Mouse (Mus musculus) intestine, embryonic 15.5 days (tissue): ENCODE data around the gene Asic1. TPM values are rescaled to one million over a fixed set of nuclear protein-coding genes. Genes with fewer than 3 reads are reported as not detected.
A peak's percentile ranks its signal among the peaks of the same experiment; 100 is the strongest.

ENCODE experiments used
- ATAC-seq: fragments of 200-750 bp; cut with Nextera tagmentation; 2 replicates; pipeline ENCODE4 v1.8.0; 2017; ENCODE audit warnings: moderate TSS enrichment, moderate library complexity
- H3K27ac ChIP-seq: fragments of 300-500 bp; sonication (generic); 2 replicates; pipeline ENCODE4 v1.5.1; 2015; ENCODE audit warnings: mild to moderate bottlenecking, inconsistent platforms
- H3K27me3 ChIP-seq: fragments of 300-500 bp; sonication (generic); replicated peaks from 2 replicates; pipeline ENCODE4 v1.6.1; 2015; ENCODE audit warnings: inconsistent platforms
- H3K36me3 ChIP-seq: fragments of 300-500 bp; sonication (generic); 2 replicates; pipeline ENCODE4 v1.6.1; 2015; ENCODE audit warnings: inconsistent platforms
- H3K4me1 ChIP-seq: fragments of 300-500 bp; sonication (generic); replicated peaks from 2 replicates; pipeline ENCODE4 v1.6.1; 2015; ENCODE audit warnings: inconsistent platforms
- H3K4me2 ChIP-seq: fragments of 300-500 bp; sonication (generic); replicated peaks from 2 replicates; pipeline ENCODE4 v1.6.1; 2015; ENCODE audit warnings: mild to moderate bottlenecking, inconsistent platforms
- H3K4me3 ChIP-seq: fragments of 300-500 bp; sonication (generic); replicated peaks from 2 replicates; pipeline ENCODE4 v1.5.1; 2015; ENCODE audit warnings: inconsistent platforms
- H3K9ac ChIP-seq: fragments of 300-500 bp; sonication (generic); 2 replicates; pipeline ENCODE4 v1.6.1; 2015; ENCODE audit warnings: inconsistent platforms
- H3K9me3 ChIP-seq: fragments of 300-500 bp; sonication (generic); 2 replicates; pipeline ENCODE4 v1.6.1; 2016; ENCODE audit warnings: inconsistent platforms
- WGBS: fragments of 180-500 bp; shearing (Covaris S2); methylation state at CpG from one replicate; pipeline ENCODE4 v1.1.7; 2015; 5-methylcytosine and 5-hydroxymethylcytosine counted together
- polyA plus RNA-seq: library from polyadenylated mRNA; unstranded; fragments of >200 nt; fragmentation: Nextera tagmentation; extraction: Ambion mirVana; gene quantifications from 2 replicates; pipeline ENCODE4 v1.2.1, GENCODE M21; 2015

The Asic1 gene
- polyA plus RNA-seq, 1 experiment from 2014 or later, result 2.2 TPM

- H3K27me3 ChIP-seq, result no peaks in the 10 kb centered on the region
- H3K4me2 ChIP-seq, result peak overlapping the region; percentile 26; the same call in 1 of the 2 replicates
- 75% methylated on average over 7 of the region's 7 CpGs for WGBS
- H3K4me3 ChIP-seq, result no peak overlapping the region
- no peak overlapping the region for H3K9ac ChIP-seq
- ATAC-seq, result no peak
- no peaks in the 10 kb centered on the region for H3K9me3 ChIP-seq
- H3K4me1 ChIP-seq, result peaks cover 38% of the 10 kb centered on the region
- peaks cover 30% of the 10 kb centered on the region for H3K36me3 ChIP-seq
- H3K27ac ChIP-seq, result peak overlapping the region; percentile 64
These were observed 34.7 kb downstream of the Asic1 start for GRCm38 (mm10) chr15:99704881-99705280.

GRCm38 (mm10) chr15:99705440-99706048 is 35.4 kb downstream of the Asic1 start, which contains the start of gene Gm17349:
TSS of gene Gm17349 (minus strand) at chr15:99705490.
- Histone ChIP-seq H3K9me3 (no peaks in the 10 kb centered on the region), H3K4me3 (no peak within 1 kb of the TSS), H3K9ac (no peak within 1 kb of the TSS), H3K4me2 (peak within 1 kb of the TSS; percentile 26), H3K36me3 (peaks cover 30% of the 10 kb centered on the region), H3K27me3 (no peaks in the 10 kb centered on the region), H3K4me1 (peaks cover 34% of the 10 kb centered on the region), H3K27ac (peak within 1 kb of the TSS; percentile 64)
- ATAC-seq, result no peak
- 67% methylated on average over 11 of the region's 11 CpGs for WGBS

- H3K9me3 ChIP-seq, result no peaks in the 10 kb centered on the region
- no peak overlapping the region for H3K4me3 ChIP-seq
- H3K9ac ChIP-seq, result no peak overlapping the region
- H3K27ac ChIP-seq, result no peak overlapping the region
- H3K4me1 ChIP-seq, result peaks cover 15% of the 10 kb centered on the region
- no peaks in the 10 kb centered on the region for H3K27me3 ChIP-seq
- no peak overlapping the region for H3K4me2 ChIP-seq
- ATAC-seq, result no peak
- 92% methylated on average over 13 of the region's 13 CpGs for WGBS
- peaks cover 53% of the 10 kb centered on the region for H3K36me3 ChIP-seq
These were observed 38.0 kb downstream of the Asic1 start for GRCm38 (mm10) chr15:99708176-99708575.

- H3K27me3 ChIP-seq, result no peaks in the 10 kb centered on the region
- peaks cover 49% of the 10 kb centered on the region for H3K36me3 ChIP-seq
- no peaks in the 10 kb centered on the region for H3K9me3 ChIP-seq
- H3K9ac ChIP-seq, result no peak overlapping the region
- no peak overlapping the region for H3K4me3 ChIP-seq
- 86% methylated on average over 10 of the region's 10 CpGs for WGBS
- ATAC-seq, result no peak
- no peak overlapping the region for H3K4me2 ChIP-seq
- no peak overlapping the region for H3K27ac ChIP-seq
- no peaks in the 10 kb centered on the region for H3K4me1 ChIP-seq
These were observed 40.3 kb downstream of the Asic1 start for GRCm38 (mm10) chr15:99710221-99711190.

GRCm38 (mm10) chr15:99711491-99711890 is 41.3 kb downstream of the Asic1 start:
- H3K9me3 ChIP-seq, result no peaks in the 10 kb centered on the region
- 63% methylated on average over 3 of the region's 3 CpGs for WGBS

GRCm38 (mm10) chr15:99712666-99713559 is 42.7 kb downstream of the Asic1 start:
- 0 out of 2 replicates have a peak overlapping the region, but pooled peaks have one; percentile 6 for H3K27ac ChIP-seq
- no peaks in the 10 kb centered on the region for H3K27me3 ChIP-seq
- 69% methylated on average over 13 of the region's 13 CpGs for WGBS
- peaks cover 12% of the 10 kb centered on the region for H3K4me1 ChIP-seq
- no peak overlapping the region for H3K4me2 ChIP-seq
- H3K4me3 ChIP-seq, result no peak overlapping the region
- peaks cover 42% of the 10 kb centered on the region for H3K36me3 ChIP-seq
- no peak overlapping the region for H3K9ac ChIP-seq
- H3K9me3 ChIP-seq, result no peaks in the 10 kb centered on the region
- no peak for ATAC-seq

More at GRCm38 (mm10) chr15:99711491-99711890, 41.3 kb downstream of the Asic1 start:
- no peak for ATAC-seq
- Histone ChIP-seq H3K4me1 (peaks cover 6% of the 10 kb centered on the region; the same call in 1 of the 2 replicates), H3K4me3 (no peak overlapping the region), H3K27ac (no peak overlapping the region), H3K36me3 (peaks cover 49% of the 10 kb centered on the region), H3K27me3 (no peaks in the 10 kb centered on the region), H3K9ac (no peak overlapping the region), H3K4me2 (no peak overlapping the region)

GRCm38 (mm10) chr15:99713569-99713968 is 43.4 kb downstream of the Asic1 start:
- Histone ChIP-seq H3K9ac (no peak overlapping the region), H3K4me3 (no peak overlapping the region), H3K36me3 (peaks cover 37% of the 10 kb centered on the region), H3K4me1 (peaks cover 16% of the 10 kb centered on the region), H3K27me3 (no peaks in the 10 kb centered on the region), H3K9me3 (no peaks in the 10 kb centered on the region), H3K27ac (no peak overlapping the region), H3K4me2 (no peak overlapping the region)
- WGBS, result 79% methylated on average over 3 of the region's 3 CpGs
- no peak for ATAC-seq

- no peak overlapping the region for H3K4me3 ChIP-seq
- ATAC-seq, result no peak
- WGBS, result 67% methylated on average over 4 of the region's 4 CpGs
- H3K4me1 ChIP-seq, result peaks cover 16% of the 10 kb centered on the region
- no peaks in the 10 kb centered on the region for H3K9me3 ChIP-seq
- no peak overlapping the region for H3K27ac ChIP-seq
- no peak overlapping the region for H3K4me2 ChIP-seq
- H3K36me3 ChIP-seq, result peaks cover 31% of the 10 kb centered on the region
- H3K9ac ChIP-seq, result no peak overlapping the region
- H3K27me3 ChIP-seq, result no peaks in the 10 kb centered on the region
These were observed 44.0 kb downstream of the Asic1 start for GRCm38 (mm10) chr15:99714206-99714605.

- Histone ChIP-seq H3K4me3 (no peak overlapping the region), H3K27me3 (no peaks in the 10 kb centered on the region), H3K4me2 (no peak overlapping the region), H3K9ac (no peak overlapping the region), H3K36me3 (peaks cover 26% of the 10 kb centered on the region), H3K27ac (no peak overlapping the region), H3K9me3 (no peaks in the 10 kb centered on the region), H3K4me1 (peaks cover 16% of the 10 kb centered on the region)
- peak; percentile 26 for ATAC-seq
- WGBS, result 56% methylated on average over 7 of the region's 7 CpGs
These were observed 44.7 kb downstream of the Asic1 start for GRCm38 (mm10) chr15:99714858-99715257.

- H3K27ac ChIP-seq, result no peak overlapping the region
- H3K4me3 ChIP-seq, result no peak overlapping the region
- H3K4me1 ChIP-seq, result peaks cover 16% of the 10 kb centered on the region
- no peak overlapping the region for H3K4me2 ChIP-seq
- ATAC-seq, result no peak
- H3K36me3 ChIP-seq, result peaks cover 26% of the 10 kb centered on the region
- WGBS, result 73% methylated on average over 13 of the region's 13 CpGs
- H3K9ac ChIP-seq, result no peak overlapping the region
- H3K9me3 ChIP-seq, result no peaks in the 10 kb centered on the region
- H3K27me3 ChIP-seq, result no peaks in the 10 kb centered on the region
These were observed 45.2 kb downstream of the Asic1 start for GRCm38 (mm10) chr15:99715361-99715865.

GRCm38 (mm10) chr15:99715982-99716746 is 46.0 kb downstream of the Asic1 start:
- Histone ChIP-seq H3K36me3 (peaks cover 22% of the 10 kb centered on the region), H3K27me3 (no peaks in the 10 kb centered on the region), H3K27ac (no peak overlapping the region), H3K9me3 (no peaks in the 10 kb centered on the region), H3K9ac (no peak overlapping the region), H3K4me1 (peaks cover 16% of the 10 kb centered on the region), H3K4me2 (no peak overlapping the region), H3K4me3 (no peak overlapping the region)
- 65% methylated on average over 11 of the region's 11 CpGs for WGBS
- ATAC-seq, result no peak
